Mouse (Mus musculus) embryonic facial prominence, embryonic 14.5 days (tissue): ENCODE measurements around the gene 2200002D01Rik. TPM values are rescaled to one million over a fixed set of nuclear protein-coding genes. Genes with fewer than 3 reads are reported as not detected.

Experiments
- ATAC-seq: fragments of 200-750 bp; cut with Nextera tagmentation; 2 replicates; pipeline ENCODE4 v1.8.0; 2017; ENCODE audit warnings: low read depth, moderate number of reproducible peaks, moderate TSS enrichment
- DNase-seq: peaks from one replicate; pipeline ENCODE4 v3.0.0-alpha.2; 2015; ENCODE audit warnings: low spot score
- H3K27ac ChIP-seq: fragments of 300-500 bp; sonication (generic); replicated peaks from 2 replicates; pipeline ENCODE4 v1.5.1; 2014; ENCODE audit warnings: low read depth, mild to moderate bottlenecking, low read length, moderate library complexity
- H3K27me3 ChIP-seq: fragments of 300-500 bp; sonication (generic); replicated peaks from 2 replicates; pipeline ENCODE4 v1.6.1; 2014; ENCODE audit warnings: low read length; ENCODE audit not compliant: control insufficient read depth, insufficient read depth
- H3K36me3 ChIP-seq: fragments of 300-500 bp; sonication (generic); 2 replicates; pipeline ENCODE4 v1.6.1; 2014; ENCODE audit warnings: low read length, mixed read lengths; ENCODE audit not compliant: control insufficient read depth, insufficient read depth
- H3K4me1 ChIP-seq: fragments of 300-500 bp; sonication (generic); 2 replicates; pipeline ENCODE4 v1.6.1; 2014; ENCODE audit warnings: antibody characterized with exemption, low read length; ENCODE audit not compliant: control insufficient read depth, insufficient read depth
- H3K4me2 ChIP-seq: fragments of 300-500 bp; sonication (generic); 2 replicates; pipeline ENCODE4 v1.6.1; 2014; ENCODE audit warnings: low read depth, mild to moderate bottlenecking, low read length, moderate library complexity, mixed read lengths
- H3K4me3 ChIP-seq: fragments of 300-500 bp; sonication (generic); 2 replicates; pipeline ENCODE4 v1.5.1; 2014; ENCODE audit warnings: low read depth, mild to moderate bottlenecking, low read length
- H3K9ac ChIP-seq: fragments of 300-500 bp; sonication (generic); 2 replicates; pipeline ENCODE4 v1.6.1; 2014; ENCODE audit warnings: low read depth, mild to moderate bottlenecking, low read length, moderate library complexity, mixed read lengths
- H3K9me3 ChIP-seq: fragments of 300-500 bp; sonication (generic); 2 replicates; pipeline ENCODE4 v1.6.1; 2016; ENCODE audit warnings: low read length; ENCODE audit not compliant: control insufficient read depth
- WGBS: fragments of 180-500 bp; shearing (Covaris S2); extraction: QIAGEN DNeasy Blood & Tissue Kit; methylation state at CpG from one replicate; pipeline ENCODE4 v1.1.7; 2014; 5-methylcytosine and 5-hydroxymethylcytosine counted together
- polyA plus RNA-seq: library from polyadenylated mRNA; unstranded; fragments of >200 nt; fragmentation: Nextera tagmentation; extraction: Ambion mirVana; gene quantifications from 2 replicates; pipeline ENCODE4 v1.2.1, GENCODE M21; 2014

Gene 2200002D01Rik
- polyA plus RNA-seq, 1 experiment from 2014 or later, result 4.3 TPM

- H3K4me1 ChIP-seq, result peaks cover 16% of the 10 kb centered on the region; the same call in 1 of the 2 replicates
- WGBS, result 43% methylated on average over 7 of the region's 11 CpGs
- ATAC-seq (no peak), DNase-seq (no peak)
- no peaks in the 10 kb centered on the region for H3K9me3 ChIP-seq
- peak overlapping the region; percentile 22; the same call in 1 of the 2 replicates for H3K9ac ChIP-seq
- H3K4me2 ChIP-seq, result no peak overlapping the region
- no peaks in the 10 kb centered on the region for H3K27me3 ChIP-seq
- no peaks in the 10 kb centered on the region for H3K36me3 ChIP-seq
- no peak overlapping the region for H3K4me3 ChIP-seq
- H3K27ac ChIP-seq, result peak overlapping the region; percentile 15
Measured at GRCm38 (mm10) chr7:29290691-29291485, 42.6 kb upstream of the 2200002D01Rik start.

- WGBS, result 62% methylated on average over 6 of the region's 6 CpGs
- peak overlapping the region; percentile 56; the same call in 1 of the 2 replicates for H3K4me3 ChIP-seq
- ATAC-seq (no peak), DNase-seq (peak; percentile 74)
- peaks cover 16% of the 10 kb centered on the region; the same call in 1 of the 2 replicates for H3K4me1 ChIP-seq
- no peaks in the 10 kb centered on the region for H3K36me3 ChIP-seq
- H3K9ac ChIP-seq, result no peak overlapping the region
- peak overlapping the region; percentile 95 for H3K4me2 ChIP-seq
- H3K27me3 ChIP-seq, result no peaks in the 10 kb centered on the region
- 0 out of 2 replicates have a peak overlapping the region, but pooled peaks have one; percentile 2 for H3K27ac ChIP-seq
- H3K9me3 ChIP-seq, result no peaks in the 10 kb centered on the region
Measured at GRCm38 (mm10) chr7:29289856-29290255, 41.6 kb upstream of the 2200002D01Rik start.

- Histone ChIP-seq H3K27ac (0 out of 2 replicates have a peak within 1 kb of the TSS, but pooled peaks have one; percentile 6), H3K4me2 (peak within 1 kb of the TSS; percentile 95), H3K27me3 (no peaks in the 10 kb centered on the region), H3K9ac (peak within 1 kb of the TSS; percentile 60), H3K9me3 (no peaks in the 10 kb centered on the region), H3K4me1 (peaks cover 16% of the 10 kb centered on the region; the same call in 1 of the 2 replicates), H3K36me3 (no peaks in the 10 kb centered on the region), H3K4me3 (peak within 1 kb of the TSS; percentile 56)
- under 1% methylated on average over 53 of the region's 59 CpGs for WGBS
- ATAC-seq (peak; percentile 58), DNase-seq (peak; percentile 67)
Measured at GRCm38 (mm10) chr7:29288942-29289638, 40.8 kb upstream of the 2200002D01Rik start, which contains the start of gene Ppp1r14a. Ppp1r14a (plus strand) TSS chr7:29289308.

GRCm38 (mm10) chr7:29288079-29288478, 39.8 kb upstream of the 2200002D01Rik start:
- H3K9ac ChIP-seq, result no peak overlapping the region
- peak; percentile 14; the same call in 1 of the 2 replicates for ATAC-seq
- no peaks in the 10 kb centered on the region for H3K9me3 ChIP-seq
- no peaks in the 10 kb centered on the region for H3K36me3 ChIP-seq
- no peak for DNase-seq
- no peaks in the 10 kb centered on the region for H3K27me3 ChIP-seq
- no peak overlapping the region for H3K4me2 ChIP-seq
- WGBS, result 92% methylated on average over 2 of the region's 2 CpGs
- H3K4me3 ChIP-seq, result no peak overlapping the region
- no peak overlapping the region for H3K27ac ChIP-seq
- H3K4me1 ChIP-seq, result peaks cover 13% of the 10 kb centered on the region; the same call in 1 of the 2 replicates

GRCm38 (mm10) chr7:29287481-29287880, 39.2 kb upstream of the 2200002D01Rik start:
- H3K27me3 ChIP-seq, result peaks cover 4% of the 10 kb centered on the region
- 85% methylated on average over 7 of the region's 7 CpGs for WGBS

GRCm38 (mm10) chr7:29284523-29284922, 36.3 kb upstream of the 2200002D01Rik start:
- no peak for ATAC-seq
- peaks cover 26% of the 10 kb centered on the region for H3K27me3 ChIP-seq

More at GRCm38 (mm10) chr7:29287481-29287880, 39.2 kb upstream of the 2200002D01Rik start:
- no peaks in the 10 kb centered on the region for H3K36me3 ChIP-seq
- no peak overlapping the region for H3K4me3 ChIP-seq
- H3K4me2 ChIP-seq, result no peak overlapping the region
- H3K9me3 ChIP-seq, result no peaks in the 10 kb centered on the region
- DNase-seq (no peak), ATAC-seq (no peak)
- H3K27ac ChIP-seq, result no peak overlapping the region
- H3K4me1 ChIP-seq, result peaks cover 9% of the 10 kb centered on the region; the same call in 1 of the 2 replicates
- H3K9ac ChIP-seq, result no peak overlapping the region

GRCm38 (mm10) chr7:29283876-29284275, 35.6 kb upstream of the 2200002D01Rik start:
- Histone ChIP-seq H3K9ac (no peak overlapping the region), H3K4me1 (peaks cover 6% of the 10 kb centered on the region; the same call in 1 of the 2 replicates), H3K4me3 (no peak overlapping the region), H3K27ac (no peak overlapping the region), H3K27me3 (peaks cover 26% of the 10 kb centered on the region), H3K4me2 (no peak overlapping the region), H3K9me3 (no peaks in the 10 kb centered on the region), H3K36me3 (no peaks in the 10 kb centered on the region)
- DNase-seq (no peak), ATAC-seq (no peak)
- WGBS, result 80% methylated on average over 4 of the region's 4 CpGs

More at GRCm38 (mm10) chr7:29284523-29284922, 36.3 kb upstream of the 2200002D01Rik start:
- Histone ChIP-seq H3K9me3 (no peaks in the 10 kb centered on the region), H3K27ac (no peak overlapping the region), H3K36me3 (no peaks in the 10 kb centered on the region), H3K4me2 (no peak overlapping the region), H3K9ac (no peak overlapping the region), H3K4me1 (peaks cover 6% of the 10 kb centered on the region; the same call in 1 of the 2 replicates), H3K4me3 (no peak overlapping the region)
- WGBS, result 91% methylated on average over 6 of the region's 6 CpGs
- DNase-seq, result no peak

GRCm38 (mm10) chr7:29282074-29282554, 33.8 kb upstream of the 2200002D01Rik start:
- Histone ChIP-seq H3K4me3 (peak overlapping the region; percentile 61), H3K4me1 (peaks cover 6% of the 10 kb centered on the region; the same call in 1 of the 2 replicates), H3K36me3 (no peaks in the 10 kb centered on the region), H3K9me3 (no peaks in the 10 kb centered on the region), H3K4me2 (peak overlapping the region; percentile 92), H3K27me3 (peaks cover 26% of the 10 kb centered on the region), H3K27ac (no peak overlapping the region), H3K9ac (peak overlapping the region; percentile 63)
- 11% methylated on average over 14 of the region's 21 CpGs for WGBS
- DNase-seq (no peak), ATAC-seq (peak; percentile 35; the same call in 1 of the 2 replicates)
